Mouse (Mus musculus) myocyte (in vitro differentiated cells): Measurements from ENCODE around the gene Cbs. TPM values are rescaled to one million over a fixed set of nuclear protein-coding genes. Genes with fewer than 3 reads are reported as not detected.
A peak's percentile ranks its signal among the peaks of the same experiment; 100 is the strongest.

Source experiments
- H3K27me3 ChIP-seq: one replicate; pipeline ENCODE4 v1.6.1; 2011; ENCODE audit not compliant: control insufficient read depth, insufficient read depth, insufficient read length
- H3K36me3 ChIP-seq: one replicate; pipeline ENCODE4 v1.6.1; 2011; ENCODE audit not compliant: control insufficient read depth, insufficient read depth
- H3K4me2 ChIP-seq: one replicate; pipeline ENCODE4 v1.6.1; 2011; ENCODE audit warnings: low read depth, control low read depth
- H3K4me3 ChIP-seq: one replicate; pipeline ENCODE4 v1.5.1; 2011; ENCODE audit warnings: mild to moderate bottlenecking, control low read depth, moderate library complexity
- H3K79me2 ChIP-seq: one replicate; pipeline ENCODE4 v1.6.1; 2011; ENCODE audit not compliant: control insufficient read depth, insufficient read depth
- H3ac ChIP-seq: one replicate; pipeline ENCODE4 v1.6.1; 2011; ENCODE audit not compliant: control insufficient read depth, insufficient read length
- CEBPB ChIP-seq: IDR thresholded peaks from 2 replicates; pipeline ENCODE4 v1.6.1; 2011; ENCODE audit warnings: mild to moderate bottlenecking, moderate library complexity; ENCODE audit not compliant: poor library complexity, insufficient read depth, severe bottlenecking
- E2F4 ChIP-seq: IDR thresholded peaks from one replicate; pipeline ENCODE4 v1.6.1; 2011; ENCODE audit warnings: mild to moderate bottlenecking, control low read depth, moderate library complexity; ENCODE audit not compliant: insufficient read depth
- MAX ChIP-seq: IDR thresholded peaks from one replicate; pipeline ENCODE4 v1.6.1; 2011; ENCODE audit warnings: low read depth, mild to moderate bottlenecking, control low read depth
- MYOD1 ChIP-seq, 3 experiments: IDR thresholded peaks; one replicate each; pipeline ENCODE4 v1.6.1; 2011; ENCODE audit warnings: control low read depth in 2 of 3, low read depth in 2 of 3, mild to moderate bottlenecking in 2 of 3, moderate library complexity in 1 of 3; ENCODE audit not compliant: insufficient read length in 2 of 3, control insufficient read depth in 1 of 3
- MYOG ChIP-seq, 3 experiments: IDR thresholded peaks; one replicate each; pipeline ENCODE4 v1.6.1; 2011; ENCODE audit warnings: control low read depth in 2 of 3, low read depth in 2 of 3, mild to moderate bottlenecking in 2 of 3; ENCODE audit not compliant: insufficient read length in 2 of 3, control insufficient read depth in 1 of 3, insufficient read depth in 1 of 3
- POLR2A ChIP-seq: IDR thresholded peaks from one replicate; pipeline ENCODE4 v1.6.1; 2011; ENCODE audit warnings: low read depth, mild to moderate bottlenecking, control low read depth, moderate library complexity; ENCODE audit not compliant: insufficient read length
- POLR2AphosphoS2 ChIP-seq: IDR thresholded peaks from one replicate; pipeline ENCODE4 v1.6.1; 2011; ENCODE audit warnings: low read depth, control low read depth; ENCODE audit not compliant: insufficient read length
- REST ChIP-seq: IDR thresholded peaks from one replicate; pipeline ENCODE4 v1.6.1; 2011; ENCODE audit warnings: mild to moderate bottlenecking, control low read depth, moderate library complexity; ENCODE audit not compliant: insufficient read depth, insufficient read length
- SRF ChIP-seq: IDR thresholded peaks from one replicate; pipeline ENCODE4 v1.6.1; 2011; ENCODE audit warnings: low read depth; ENCODE audit not compliant: control insufficient read depth, insufficient read length
- TCF12 ChIP-seq: IDR thresholded peaks from one replicate; pipeline ENCODE4 v1.6.1; 2011; ENCODE audit warnings: mild to moderate bottlenecking, control low read depth; ENCODE audit not compliant: poor library complexity, insufficient read depth, severe bottlenecking
- TCF3 ChIP-seq: IDR thresholded peaks from one replicate; pipeline ENCODE4 v1.6.1; 2011; ENCODE audit warnings: low read depth, control low read depth; ENCODE audit not compliant: insufficient read length
- USF1 ChIP-seq: IDR thresholded peaks from one replicate; pipeline ENCODE4 v1.6.1; 2011; ENCODE audit warnings: low read depth, mild to moderate bottlenecking, control low read depth, moderate library complexity
- polyA plus RNA-seq: library from polyadenylated mRNA; unstranded; fragments of >200 nt; fragmentation: generic; extraction: Trizol; gene quantifications from one replicate; pipeline ENCODE4 v1.2.1, GENCODE M21; 2012; ENCODE audit warnings: missing spikeins

Gene Cbs
- polyA plus RNA-seq, 1 experiment, result 0.06 TPM

DNA sequence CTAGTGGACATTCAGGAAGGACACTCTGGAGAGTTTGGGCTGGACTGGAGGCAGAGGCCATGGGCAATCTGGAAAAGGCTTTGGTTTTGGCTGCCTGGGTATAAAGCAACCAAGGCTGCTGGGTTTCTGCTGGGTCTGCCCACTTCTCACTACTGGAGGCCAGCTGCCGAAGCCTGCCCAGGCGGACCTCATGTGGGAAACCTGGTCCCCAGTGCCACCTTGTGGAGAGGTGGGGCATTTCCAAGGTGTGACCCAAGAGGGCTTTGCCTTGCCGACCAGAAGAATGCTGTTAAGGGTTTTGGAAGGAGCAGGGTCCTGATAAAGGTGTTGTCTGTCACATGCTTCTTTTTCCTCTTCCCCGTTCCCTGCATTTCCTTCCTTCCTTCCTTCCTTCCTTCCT, 27.7 kb upstream of the Cbs start:
- H3K79me2 ChIP-seq, result no peaks in the 10 kb centered on the region
- no peak overlapping the region for H3ac ChIP-seq
- no peak overlapping the region for H3K4me2 ChIP-seq
- no peaks in the 10 kb centered on the region for H3K27me3 ChIP-seq
- H3K4me3 ChIP-seq, result no peak overlapping the region
- no peaks in the 10 kb centered on the region for H3K36me3 ChIP-seq
- TF ChIP-seq MYOD1 (IDR thresholded peaks at IDR 0.05; ENCODE audit: control insufficient read depth in 1 of 3, insufficient read length in 2 of 3, low read depth in 2 of 3) (peak in 1 of 3 experiments; percentile 14), CEBPB (no peak), MYOG (IDR thresholded peaks at IDR 0.05; ENCODE audit: control insufficient read depth in 1 of 3, insufficient read depth in 1 of 3, insufficient read length in 2 of 3, low read depth in 2 of 3) (peak in 1 of 3 experiments; percentile 12), USF1 (no peak), SRF (no peak), E2F4 (no peak)

DNA sequence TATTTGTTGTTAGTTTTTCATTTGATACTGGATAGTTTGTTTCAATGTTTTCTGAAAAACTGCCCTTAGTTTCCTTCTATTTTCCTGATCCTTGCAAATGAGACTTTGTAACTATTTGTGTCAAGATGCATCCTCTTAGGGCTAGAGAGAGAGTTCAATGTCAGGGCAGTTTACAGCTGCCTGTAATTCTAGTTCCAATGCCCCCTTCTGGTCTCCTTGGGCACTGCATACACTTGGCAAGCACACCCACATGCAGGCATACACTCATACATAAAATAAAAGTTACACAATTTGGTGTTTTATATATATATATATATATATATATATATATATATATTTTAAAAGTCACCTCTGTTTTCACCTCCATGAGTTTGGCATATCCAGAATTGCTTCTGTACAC, 25.8 kb upstream of the Cbs start:
- no peaks in the 10 kb centered on the region for H3K36me3 ChIP-seq
- H3K4me3 ChIP-seq, result no peak overlapping the region
- H3K27me3 ChIP-seq, result no peaks in the 10 kb centered on the region
- no peak for TF ChIP-seq TCF12
- TF ChIP-seq USF1, result no peak
- TF ChIP-seq REST, result no peak
- TF ChIP-seq MAX, result no peak
- TF ChIP-seq TCF3, result no peak
- no peak for TF ChIP-seq POLR2AphosphoS2
- TF ChIP-seq MYOG (IDR thresholded peaks at IDR 0.05; ENCODE audit: control insufficient read depth in 1 of 3, insufficient read depth in 1 of 3, insufficient read length in 2 of 3, low read depth in 2 of 3), result no peak
- no peak for TF ChIP-seq E2F4
- TF ChIP-seq CEBPB, result no peak
- peaks cover 5% of the 10 kb centered on the region for H3K79me2 ChIP-seq
- H3K4me2 ChIP-seq, result no peak overlapping the region
- no peak overlapping the region for H3ac ChIP-seq

DNA sequence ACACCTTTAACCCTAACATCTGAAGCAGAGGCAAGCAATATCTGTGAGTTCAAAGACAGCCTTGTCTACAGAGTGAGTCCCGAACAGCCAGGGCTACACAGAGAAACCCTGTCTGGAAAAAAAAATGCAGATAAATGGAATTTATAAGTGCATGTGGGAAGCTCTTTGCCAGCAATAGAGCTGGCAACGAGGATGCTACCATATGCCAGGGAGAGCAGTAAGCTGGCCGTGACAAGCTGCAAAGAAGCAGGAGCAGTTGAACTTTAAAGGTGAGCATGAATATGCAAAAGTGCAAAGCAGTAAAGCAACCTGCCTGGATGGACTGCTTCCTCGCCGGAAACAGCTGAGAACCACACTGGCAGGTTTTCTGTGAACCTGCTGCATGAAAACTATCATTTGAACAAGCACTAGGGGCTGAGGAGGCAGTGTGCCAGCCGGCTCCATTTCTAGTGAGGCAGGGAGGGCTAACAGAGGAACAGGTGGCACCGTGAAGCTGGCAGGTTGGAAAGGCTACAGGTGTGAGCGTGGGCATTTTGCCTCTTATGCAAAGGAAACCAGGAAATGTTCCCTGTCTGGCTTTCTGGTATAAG, 23.7 kb upstream of the Cbs start:
- Histone ChIP-seq H3K4me3 (no peak overlapping the region), H3K36me3 (no peaks in the 10 kb centered on the region), H3K27me3 (no peaks in the 10 kb centered on the region), H3K79me2 (peaks cover 26% of the 10 kb centered on the region), H3K4me2 (no peak overlapping the region), H3ac (no peak overlapping the region)
- TF ChIP-seq CEBPB (no peak), E2F4 (no peak), MYOD1 (IDR thresholded peaks at IDR 0.05; ENCODE audit: control insufficient read depth in 1 of 3, insufficient read length in 2 of 3, low read depth in 2 of 3) (no peak), MYOG (IDR thresholded peaks at IDR 0.05; ENCODE audit: control insufficient read depth in 1 of 3, insufficient read depth in 1 of 3, insufficient read length in 2 of 3, low read depth in 2 of 3) (no peak), SRF (no peak), TCF3 (no peak), REST (no peak), TCF12 (no peak), POLR2AphosphoS2 (no peak), USF1 (no peak), POLR2A (no peak), MAX (no peak)

DNA sequence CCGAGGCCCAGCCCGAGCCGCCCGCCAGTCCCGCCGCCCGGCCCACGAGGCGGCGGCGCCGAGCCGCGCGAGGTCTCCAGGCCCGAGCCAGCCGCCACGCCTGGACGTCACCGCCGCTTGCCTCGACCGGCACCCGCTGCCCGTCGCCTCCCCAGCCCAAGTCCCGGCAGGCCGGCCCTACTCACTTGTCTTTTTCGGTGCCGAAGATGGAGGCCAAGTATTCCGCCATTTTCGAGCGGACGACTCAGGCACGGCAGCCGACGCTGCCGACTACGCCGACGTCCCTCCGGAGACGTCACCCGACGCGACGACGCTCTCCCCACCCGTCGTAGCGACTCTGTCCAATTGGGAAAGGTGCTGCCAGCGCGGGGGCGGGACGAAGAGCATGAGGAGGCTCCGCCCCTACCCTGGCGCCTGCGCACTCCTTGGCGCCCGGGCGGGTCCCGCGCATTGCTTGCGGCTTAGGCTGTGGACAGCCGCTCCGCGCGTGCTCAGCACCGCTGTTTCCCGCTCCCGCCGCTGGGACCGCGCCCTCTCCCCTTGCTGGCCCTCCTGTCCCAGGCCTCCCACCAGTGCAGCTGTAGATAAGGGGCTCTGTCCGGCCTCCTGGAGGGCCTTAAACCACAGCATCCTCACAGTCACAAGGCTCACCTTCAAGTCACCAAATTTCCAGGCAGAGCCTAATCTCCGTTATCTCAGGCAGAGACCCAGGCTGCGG, 21.6 kb upstream of the Cbs start, which contains the start of gene U2af1:
Gene U2af1, minus strand, starts transcription at position 425 of the 718 bp plus-strand sequence.
- no peak for TF ChIP-seq USF1
- no peak for TF ChIP-seq REST
- peak in 2 of 3 experiments; percentile 56 to 61 for TF ChIP-seq MYOG (IDR thresholded peaks at IDR 0.05; ENCODE audit: control insufficient read depth in 1 of 3, insufficient read depth in 1 of 3, insufficient read length in 2 of 3, low read depth in 2 of 3)
- TF ChIP-seq SRF, result no peak
- TF ChIP-seq TCF12, result no peak
- TF ChIP-seq MYOD1 (IDR thresholded peaks at IDR 0.05; ENCODE audit: control insufficient read depth in 1 of 3, insufficient read length in 2 of 3, low read depth in 2 of 3), result peak in 1 of 3 experiments; percentile 34
- no peak for TF ChIP-seq MAX
- TF ChIP-seq TCF3, result no peak
- no peak for TF ChIP-seq CEBPB
- TF ChIP-seq POLR2A, result peak; percentile 93
- peak; percentile 52 for TF ChIP-seq E2F4
- TF ChIP-seq POLR2AphosphoS2, result peak; percentile 95
- peak within 1 kb of the TSS; percentile 98 for H3ac ChIP-seq
- H3K36me3 ChIP-seq, result peaks cover 14% of the 10 kb centered on the region
- peaks cover 47% of the 10 kb centered on the region for H3K79me2 ChIP-seq
- H3K4me3 ChIP-seq, result peak within 1 kb of the TSS; percentile 80
- H3K27me3 ChIP-seq, result no peaks in the 10 kb centered on the region
- peak within 1 kb of the TSS; percentile 89 for H3K4me2 ChIP-seq

- Histone ChIP-seq H3K4me2 (peak overlapping the region; percentile 89), H3K79me2 (peaks cover 52% of the 10 kb centered on the region)
- TF ChIP-seq E2F4 (no peak), POLR2A (no peak), USF1 (no peak), SRF (no peak), MYOD1 (IDR thresholded peaks at IDR 0.05; ENCODE audit: control insufficient read depth in 1 of 3, insufficient read length in 2 of 3, low read depth in 2 of 3) (no peak), POLR2AphosphoS2 (no peak), CEBPB (no peak), MAX (no peak), TCF12 (no peak), REST (no peak), MYOG (IDR thresholded peaks at IDR 0.05; ENCODE audit: control insufficient read depth in 1 of 3, insufficient read depth in 1 of 3, insufficient read length in 2 of 3, low read depth in 2 of 3) (no peak), TCF3 (no peak)
Measured at GRCm38 (mm10) chr17:31658136-31658467, 21.1 kb upstream of the Cbs start.

More at GRCm38 (mm10) chr17:31658136-31658467, 21.1 kb upstream of the Cbs start:
- peak overlapping the region; percentile 80 for H3K4me3 ChIP-seq
- H3K27me3 ChIP-seq, result no peaks in the 10 kb centered on the region
- H3ac ChIP-seq, result peak overlapping the region; percentile 98
- H3K36me3 ChIP-seq, result peaks cover 18% of the 10 kb centered on the region
